Mouse (Mus musculus) neural tube, embryonic 13.5 days (tissue): ENCODE measurements at regions not wholly inside any gene's neighbourhood (a gene's known extent, or its start where the extent isn't known, plus 50 kb on each side); places are given as distances from the start of the nearest gene placed in this dataset.

ENCODE experiments used
- ATAC-seq: fragments of 200-750 bp; cut with Nextera tagmentation; 2 replicates; pipeline ENCODE4 v1.8.0; 2017; ENCODE audit warnings: low read depth, mild to moderate bottlenecking, moderate TSS enrichment, moderate library complexity
- H3K27ac ChIP-seq: fragments of 300-500 bp; sonication (generic); replicated peaks from 2 replicates; pipeline ENCODE4 v1.5.1; 2015; ENCODE audit warnings: moderate library complexity, mild to moderate bottlenecking, inconsistent platforms
- H3K27me3 ChIP-seq: fragments of 300-500 bp; sonication (generic); 2 replicates; pipeline ENCODE4 v1.6.1; 2015; ENCODE audit warnings: mild to moderate bottlenecking, inconsistent platforms
- H3K36me3 ChIP-seq: fragments of 300-500 bp; sonication (generic); 2 replicates; pipeline ENCODE4 v1.6.1; 2015; ENCODE audit warnings: mild to moderate bottlenecking, inconsistent platforms
- H3K4me1 ChIP-seq: fragments of 300-500 bp; sonication (generic); replicated peaks from 2 replicates; pipeline ENCODE4 v1.6.1; 2015; ENCODE audit warnings: inconsistent platforms
- H3K4me2 ChIP-seq: fragments of 300-500 bp; sonication (generic); 2 replicates; pipeline ENCODE4 v1.6.1; 2015; ENCODE audit warnings: inconsistent platforms, mild to moderate bottlenecking, moderate library complexity
- H3K4me3 ChIP-seq: fragments of 300-500 bp; sonication (generic); 2 replicates; pipeline ENCODE4 v1.5.1; 2015; ENCODE audit warnings: mild to moderate bottlenecking, inconsistent platforms
- H3K9ac ChIP-seq: fragments of 300-500 bp; sonication (generic); 2 replicates; pipeline ENCODE4 v1.6.1; 2015; ENCODE audit warnings: moderate library complexity, mild to moderate bottlenecking, inconsistent platforms
- H3K9me3 ChIP-seq: fragments of 300-500 bp; sonication (generic); 2 replicates; pipeline ENCODE4 v1.6.1; 2016; ENCODE audit warnings: inconsistent platforms
- WGBS: fragments of 180-500 bp; shearing (Covaris S2); methylation state at CpG from one replicate; pipeline ENCODE4 v1.1.7; 2015; 5-methylcytosine and 5-hydroxymethylcytosine counted together

DNA sequence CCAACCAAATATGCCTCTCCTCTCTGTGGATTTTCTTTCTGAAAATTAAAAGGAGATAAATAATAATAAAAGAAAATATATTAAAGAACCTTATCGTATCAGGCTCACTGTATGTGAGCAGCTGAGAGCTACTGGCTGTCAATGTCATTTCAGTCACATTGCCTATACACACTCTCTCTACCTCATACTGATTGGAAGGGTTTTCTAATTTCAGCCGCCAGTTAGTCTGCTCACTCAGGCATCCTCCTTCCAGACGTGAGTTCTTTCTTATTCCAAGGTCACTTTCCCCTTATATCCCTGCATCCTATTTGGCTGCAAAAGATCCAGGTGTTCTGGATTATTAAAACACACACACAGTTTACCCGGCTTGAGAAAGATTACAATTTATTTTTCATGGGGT lies 286.2 kb downstream of the Cenpc1 start:
- H3K4me3 ChIP-seq, result no peak overlapping the region
- H3K4me2 ChIP-seq, result no peak overlapping the region
- WGBS, result 65% methylated on average over 4 of the region's 4 CpGs
- no peaks in the 10 kb centered on the region for H3K36me3 ChIP-seq
- peaks cover 19% of the 10 kb centered on the region for H3K4me1 ChIP-seq
- no peak overlapping the region for H3K27ac ChIP-seq
- H3K27me3 ChIP-seq, result no peaks in the 10 kb centered on the region
- no peak for ATAC-seq
- no peaks in the 10 kb centered on the region for H3K9me3 ChIP-seq
- no peak overlapping the region for H3K9ac ChIP-seq

DNA sequence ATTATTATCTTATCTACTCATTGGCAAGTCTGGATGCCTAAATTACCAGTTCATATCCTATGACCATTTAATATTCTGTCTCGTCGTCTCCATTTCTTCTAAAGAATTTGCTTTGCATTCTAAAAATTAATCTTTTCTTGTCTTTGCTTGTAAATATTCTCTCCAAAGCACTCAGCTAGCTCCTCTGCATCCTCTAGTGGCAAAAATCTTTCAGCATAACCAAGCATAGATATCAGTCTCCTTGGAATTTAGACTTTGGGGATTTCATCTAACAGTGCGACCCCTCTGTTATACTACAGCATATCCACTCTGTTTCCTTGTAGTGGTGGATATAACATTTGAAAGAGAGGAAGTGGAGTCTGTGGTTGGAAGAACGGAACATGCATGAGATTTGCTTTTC lies 292.7 kb downstream of the Cenpc1 start:
- H3K36me3 ChIP-seq, result no peaks in the 10 kb centered on the region
- no peaks in the 10 kb centered on the region for H3K27me3 ChIP-seq
- no peak for ATAC-seq
- no peak overlapping the region for H3K4me3 ChIP-seq
- WGBS, result 87% methylated on average over 4 of the region's 4 CpGs
- no peaks in the 10 kb centered on the region for H3K4me1 ChIP-seq
- H3K4me2 ChIP-seq, result no peak overlapping the region
- no peak overlapping the region for H3K9ac ChIP-seq
- no peaks in the 10 kb centered on the region for H3K9me3 ChIP-seq
- H3K27ac ChIP-seq, result no peak overlapping the region

DNA sequence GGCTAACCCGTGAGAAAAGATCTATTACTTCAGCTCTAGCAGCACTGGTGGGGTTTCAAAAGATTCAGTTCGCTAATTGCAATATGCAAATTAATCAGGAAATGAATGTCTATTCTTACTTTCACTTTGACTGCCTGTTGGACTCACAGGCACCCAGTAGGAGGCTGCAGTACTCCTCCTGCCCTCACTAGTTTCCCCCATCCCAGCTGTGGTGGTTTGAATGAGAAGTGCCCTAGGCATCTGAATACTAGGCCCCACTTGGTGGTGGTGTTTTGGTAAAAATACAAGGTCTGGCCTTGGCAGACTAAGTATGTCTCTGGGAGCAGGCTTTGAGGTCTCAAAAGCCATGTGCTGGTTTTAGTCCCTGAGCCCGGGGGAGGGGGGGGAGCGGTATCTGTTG lies 293.3 kb downstream of the Cenpc1 start:
- no peaks in the 10 kb centered on the region for H3K27me3 ChIP-seq
- WGBS, result 59% methylated on average over 4 of the region's 4 CpGs
- H3K4me2 ChIP-seq, result no peak overlapping the region
- ATAC-seq, result no peak
- no peak overlapping the region for H3K4me3 ChIP-seq
- no peaks in the 10 kb centered on the region for H3K36me3 ChIP-seq
- H3K4me1 ChIP-seq, result no peaks in the 10 kb centered on the region
- no peak overlapping the region for H3K9ac ChIP-seq
- no peaks in the 10 kb centered on the region for H3K9me3 ChIP-seq
- no peak overlapping the region for H3K27ac ChIP-seq

DNA sequence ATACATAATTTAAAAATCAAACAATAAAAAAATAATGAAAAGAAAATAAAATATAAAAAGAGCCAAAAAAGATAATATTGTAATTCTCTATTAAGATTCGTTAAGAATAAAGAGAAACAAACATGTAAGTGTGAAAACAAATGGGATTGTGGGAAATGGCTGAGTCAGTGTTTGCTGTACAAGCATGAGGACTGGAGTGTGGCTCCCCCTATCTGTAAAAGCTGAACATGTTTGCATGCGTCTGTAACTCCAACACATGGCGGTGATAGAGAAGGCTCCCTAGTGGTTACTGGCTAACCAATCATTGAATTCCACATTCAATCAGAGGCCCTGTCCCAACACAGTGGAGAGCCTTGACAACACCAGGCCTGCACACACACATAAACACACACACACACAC lies 298.2 kb downstream of the Cenpc1 start:
- 88% methylated on average over 3 of the region's 3 CpGs for WGBS
- ATAC-seq, result no peak
- no peak overlapping the region for H3K27ac ChIP-seq
- H3K27me3 ChIP-seq, result no peaks in the 10 kb centered on the region
- no peak overlapping the region for H3K4me2 ChIP-seq
- no peaks in the 10 kb centered on the region for H3K4me1 ChIP-seq
- no peak overlapping the region for H3K4me3 ChIP-seq
- no peaks in the 10 kb centered on the region for H3K9me3 ChIP-seq
- no peaks in the 10 kb centered on the region for H3K36me3 ChIP-seq
- no peak overlapping the region for H3K9ac ChIP-seq

DNA sequence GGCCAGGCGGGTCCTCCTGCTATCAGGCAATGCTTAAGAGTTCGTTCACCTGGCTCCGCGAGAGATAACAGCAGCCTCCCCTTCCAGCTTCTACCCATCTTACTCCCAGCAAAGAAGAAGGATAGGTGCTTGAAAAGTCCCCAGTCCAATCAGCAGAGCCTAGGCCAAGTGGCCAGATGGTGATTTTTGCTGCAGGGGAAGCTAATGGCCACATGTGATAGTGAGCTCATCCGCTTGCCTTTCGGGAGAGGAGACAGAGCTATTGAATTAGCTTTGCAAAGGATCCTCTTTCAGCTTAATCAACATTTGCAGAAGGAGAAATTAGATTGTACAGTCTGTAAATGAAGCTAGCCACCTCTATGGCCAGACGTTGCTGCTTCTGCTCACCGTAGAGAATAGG lies 308.7 kb downstream of the Cenpc1 start:
- H3K36me3 ChIP-seq, result no peaks in the 10 kb centered on the region
- no peak overlapping the region for H3K27ac ChIP-seq
- no peaks in the 10 kb centered on the region for H3K27me3 ChIP-seq
- no peak overlapping the region for H3K9ac ChIP-seq
- ATAC-seq, result no peak
- H3K9me3 ChIP-seq, result no peaks in the 10 kb centered on the region
- H3K4me3 ChIP-seq, result no peak overlapping the region
- H3K4me1 ChIP-seq, result peaks cover 10% of the 10 kb centered on the region; the same call in 1 of the 2 replicates
- no peak overlapping the region for H3K4me2 ChIP-seq
- 80% methylated on average over 8 of the region's 8 CpGs for WGBS

DNA sequence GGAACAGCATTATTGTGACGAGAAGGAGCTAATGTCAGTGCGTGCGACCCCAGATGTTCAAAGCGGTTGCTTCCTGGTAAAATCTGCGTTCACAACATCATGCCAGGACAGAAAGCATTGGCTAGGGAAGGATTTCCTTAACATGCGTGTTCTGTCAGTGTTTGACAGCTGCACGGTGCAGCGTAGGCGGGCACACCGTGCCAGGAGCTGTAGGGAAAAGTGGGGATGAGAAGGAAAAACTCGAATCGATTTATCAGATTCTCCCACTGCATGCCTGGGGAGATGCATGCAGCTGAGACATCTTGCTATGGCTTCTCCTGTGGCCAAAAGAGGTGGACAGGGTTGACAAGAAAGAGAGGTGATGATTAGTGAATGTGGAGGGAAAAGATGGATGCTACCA lies 311.2 kb downstream of the Cenpc1 start:
- peaks cover 10% of the 10 kb centered on the region; the same call in 1 of the 2 replicates for H3K4me1 ChIP-seq
- no peaks in the 10 kb centered on the region for H3K36me3 ChIP-seq
- H3K4me3 ChIP-seq, result no peak overlapping the region
- no peak overlapping the region for H3K4me2 ChIP-seq
- ATAC-seq, result no peak
- 81% methylated on average over 12 of the region's 12 CpGs for WGBS
- no peak overlapping the region for H3K27ac ChIP-seq
- H3K27me3 ChIP-seq, result no peaks in the 10 kb centered on the region
- H3K9me3 ChIP-seq, result no peaks in the 10 kb centered on the region
- H3K9ac ChIP-seq, result no peak overlapping the region

DNA sequence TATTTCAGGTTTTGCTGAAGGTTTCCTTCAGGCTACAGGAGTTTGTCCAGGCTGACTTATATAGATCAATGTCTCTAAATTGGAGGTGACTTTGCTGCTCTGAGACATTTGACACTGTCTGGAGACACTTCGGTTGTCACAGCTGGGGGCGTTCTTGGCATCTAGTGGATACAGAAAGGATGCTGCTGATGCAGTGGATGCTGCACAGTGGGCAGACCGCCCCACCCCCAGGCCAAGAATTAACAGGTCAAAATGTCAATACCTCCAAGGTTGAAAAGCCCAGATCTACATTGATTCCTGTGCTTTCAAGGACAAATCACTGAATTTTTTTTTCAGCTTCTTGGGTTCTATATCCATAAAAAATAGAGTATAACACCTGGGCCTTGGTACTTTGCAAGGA lies 312.3 kb downstream of the Cenpc1 start:
- H3K4me2 ChIP-seq, result no peak overlapping the region
- H3K27me3 ChIP-seq, result no peaks in the 10 kb centered on the region
- WGBS, result 78% methylated on average over 3 of the region's 3 CpGs
- H3K27ac ChIP-seq, result no peak overlapping the region
- no peak for ATAC-seq
- H3K4me1 ChIP-seq, result peaks cover 10% of the 10 kb centered on the region; the same call in 1 of the 2 replicates
- H3K4me3 ChIP-seq, result no peak overlapping the region
- H3K9me3 ChIP-seq, result no peaks in the 10 kb centered on the region
- no peaks in the 10 kb centered on the region for H3K36me3 ChIP-seq
- H3K9ac ChIP-seq, result no peak overlapping the region

DNA sequence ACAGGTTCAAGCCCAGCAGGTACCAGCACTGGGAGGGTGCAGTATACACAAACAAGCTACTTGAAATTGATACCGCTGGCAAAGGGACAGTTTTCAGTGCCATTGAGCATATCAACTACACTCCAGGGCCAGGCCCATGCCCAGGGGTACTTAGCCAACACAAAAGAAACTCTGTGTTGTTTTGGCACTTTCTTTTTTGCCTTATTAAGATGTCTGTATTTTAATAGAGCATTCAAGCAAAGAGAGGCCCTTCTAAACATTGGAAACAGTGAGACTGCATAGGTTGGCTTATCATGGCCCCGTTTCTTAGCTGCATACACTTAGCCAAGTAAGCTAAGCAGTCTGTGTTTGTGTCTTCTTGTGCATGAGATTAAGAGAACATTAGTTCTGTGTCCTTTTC lies 313.7 kb downstream of the Cenpc1 start:
- Histone ChIP-seq H3K4me2 (no peak overlapping the region), H3K9ac (no peak overlapping the region), H3K4me3 (no peak overlapping the region), H3K36me3 (no peaks in the 10 kb centered on the region), H3K9me3 (no peaks in the 10 kb centered on the region), H3K27ac (no peak overlapping the region), H3K27me3 (no peaks in the 10 kb centered on the region), H3K4me1 (peaks cover 7% of the 10 kb centered on the region; the same call in 1 of the 2 replicates)
- 77% methylated on average over 2 of the region's 2 CpGs for WGBS
- no peak for ATAC-seq

DNA sequence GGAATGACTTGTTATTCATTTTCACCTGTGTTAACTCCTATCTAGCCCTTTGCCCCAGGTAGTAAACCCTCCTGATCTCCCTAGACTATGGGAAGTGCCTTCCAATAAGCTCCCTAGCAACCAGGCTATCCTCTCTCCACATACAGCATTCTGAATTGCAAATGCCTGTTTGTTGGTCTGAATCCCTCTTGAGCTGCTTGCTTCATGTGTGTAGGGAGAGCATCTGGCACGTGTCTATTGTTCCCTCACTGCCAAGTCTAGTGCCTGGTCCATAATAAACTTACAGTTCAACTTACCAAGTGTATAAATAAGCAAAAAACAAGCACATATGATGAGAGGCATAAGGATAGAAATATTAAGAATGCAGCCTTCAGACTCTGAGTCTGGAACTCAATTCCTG lies 314.5 kb downstream of the Cenpc1 start:
- WGBS, result 37% methylated on average over 1 of the region's 1 CpGs
- no peaks in the 10 kb centered on the region for H3K27me3 ChIP-seq
- no peaks in the 10 kb centered on the region for H3K36me3 ChIP-seq
- H3K4me2 ChIP-seq, result no peak overlapping the region
- no peak overlapping the region for H3K27ac ChIP-seq
- no peaks in the 10 kb centered on the region for H3K9me3 ChIP-seq
- H3K9ac ChIP-seq, result no peak overlapping the region
- no peak for ATAC-seq
- H3K4me1 ChIP-seq, result peaks cover 6% of the 10 kb centered on the region; the same call in 1 of the 2 replicates
- no peak overlapping the region for H3K4me3 ChIP-seq

DNA sequence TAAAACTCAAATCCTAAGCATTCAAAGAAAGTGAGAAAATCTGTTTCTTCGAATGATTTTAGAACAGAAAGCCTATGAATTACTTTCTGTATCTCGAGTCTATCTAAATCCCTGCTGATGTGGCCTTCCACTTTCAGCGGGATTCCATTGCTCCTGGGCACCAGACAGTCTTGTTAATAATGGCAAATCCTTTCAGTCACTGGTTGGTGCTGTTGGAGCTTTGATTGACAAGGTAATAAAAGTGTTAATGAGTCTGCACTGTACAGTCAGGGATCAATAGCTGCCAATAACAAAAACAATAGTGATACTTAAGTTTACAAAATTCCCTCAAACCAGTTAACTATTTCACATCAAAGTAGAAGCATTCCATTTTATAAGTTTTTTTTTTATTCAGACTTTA lies 335.8 kb downstream of the Cenpc1 start:
- no peaks in the 10 kb centered on the region for H3K36me3 ChIP-seq
- H3K4me1 ChIP-seq, result no peaks in the 10 kb centered on the region
- H3K27me3 ChIP-seq, result no peaks in the 10 kb centered on the region
- no peak overlapping the region for H3K4me2 ChIP-seq
- no peak for ATAC-seq
- no peak overlapping the region for H3K27ac ChIP-seq
- no peak overlapping the region for H3K4me3 ChIP-seq
- no peak overlapping the region for H3K9ac ChIP-seq
- no peaks in the 10 kb centered on the region for H3K9me3 ChIP-seq
- 56% methylated on average over 3 of the region's 3 CpGs for WGBS

DNA sequence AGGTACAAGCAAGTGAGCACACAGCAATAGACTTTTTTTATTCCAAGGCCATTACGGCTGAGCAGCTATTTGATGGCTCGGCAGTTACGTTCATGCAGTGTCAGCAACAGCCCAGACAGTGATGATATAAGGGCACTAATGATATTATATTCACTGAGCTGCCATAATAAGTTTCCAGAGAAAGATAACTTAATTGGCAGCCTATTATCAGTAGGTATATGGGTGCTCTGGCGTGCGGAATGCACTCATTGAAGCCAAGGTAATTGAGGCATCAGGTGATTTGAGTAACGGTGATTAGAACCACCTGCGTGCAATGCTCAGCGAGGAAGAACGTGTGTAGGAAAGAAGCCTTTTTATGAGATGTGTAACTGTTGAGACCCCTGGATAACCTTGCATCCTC lies 358.0 kb downstream of the Cenpc1 start:
- no peak overlapping the region for H3K4me3 ChIP-seq
- no peak overlapping the region for H3K9ac ChIP-seq
- H3K27ac ChIP-seq, result no peak overlapping the region
- ATAC-seq, result peak; percentile 80
- no peaks in the 10 kb centered on the region for H3K4me1 ChIP-seq
- 65% methylated on average over 9 of the region's 9 CpGs for WGBS
- no peaks in the 10 kb centered on the region for H3K27me3 ChIP-seq
- no peaks in the 10 kb centered on the region for H3K36me3 ChIP-seq
- no peak overlapping the region for H3K4me2 ChIP-seq
- no peaks in the 10 kb centered on the region for H3K9me3 ChIP-seq

DNA sequence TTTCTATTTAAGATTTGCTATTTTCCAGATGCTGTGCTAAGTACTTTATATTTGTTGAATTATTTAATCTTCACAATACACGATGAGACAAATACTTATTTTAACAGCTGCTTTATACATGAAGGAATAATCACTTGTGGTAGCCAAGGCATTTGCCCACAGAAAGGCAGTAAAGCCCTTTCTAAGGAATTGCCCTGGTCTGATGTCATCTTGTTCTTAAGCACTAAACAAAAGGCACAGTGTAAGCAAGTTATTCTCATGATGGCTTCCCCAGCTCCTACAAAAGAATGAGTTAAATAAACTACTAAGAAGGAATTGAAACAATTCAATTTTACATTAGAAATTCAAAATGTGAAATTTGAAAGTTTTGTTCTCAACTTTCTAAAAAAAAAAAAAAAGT lies 358.8 kb downstream of the Cenpc1 start:
- H3K27ac ChIP-seq, result no peak overlapping the region
- H3K9me3 ChIP-seq, result no peaks in the 10 kb centered on the region
- no peaks in the 10 kb centered on the region for H3K4me1 ChIP-seq
- ATAC-seq, result no peak
- no peak overlapping the region for H3K4me2 ChIP-seq
- H3K4me3 ChIP-seq, result no peak overlapping the region
- WGBS, result 38% methylated on average over 1 of the region's 1 CpGs
- no peaks in the 10 kb centered on the region for H3K27me3 ChIP-seq
- H3K9ac ChIP-seq, result no peak overlapping the region
- H3K36me3 ChIP-seq, result no peaks in the 10 kb centered on the region

DNA sequence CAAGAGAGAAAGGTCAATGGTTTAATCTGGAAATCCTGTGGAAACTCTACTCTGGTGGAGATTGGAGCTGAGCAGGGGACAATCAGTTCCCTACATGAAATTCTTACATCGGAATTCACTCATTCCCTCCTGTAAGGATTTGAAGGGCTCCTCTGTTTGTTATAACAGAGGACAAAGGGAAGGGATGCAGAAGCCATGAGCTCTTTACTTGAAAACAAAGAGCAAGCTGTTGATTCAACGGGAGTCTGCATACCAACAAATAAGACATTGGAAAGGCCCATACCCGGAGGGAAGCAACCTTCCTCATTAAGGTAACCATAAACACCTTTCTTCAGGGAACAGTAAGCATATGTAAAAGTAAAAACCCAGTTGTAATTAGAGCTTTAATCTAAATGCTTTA lies 359.3 kb downstream of the Cenpc1 start:
- WGBS, result 9% methylated on average over 3 of the region's 3 CpGs
- no peaks in the 10 kb centered on the region for H3K9me3 ChIP-seq
- ATAC-seq, result no peak
- no peak overlapping the region for H3K27ac ChIP-seq
- H3K27me3 ChIP-seq, result no peaks in the 10 kb centered on the region
- H3K4me3 ChIP-seq, result no peak overlapping the region
- H3K36me3 ChIP-seq, result no peaks in the 10 kb centered on the region
- no peak overlapping the region for H3K4me2 ChIP-seq
- H3K4me1 ChIP-seq, result no peaks in the 10 kb centered on the region
- H3K9ac ChIP-seq, result no peak overlapping the region
